Mouse (Mus musculus): ENCODE results near the gene Bmt2.

GRCm38 (mm10) chr6:13650854-13651253 lies 26.9 kb downstream of the Bmt2 start:
- TF ChIP-seq CTCF (IDR thresholded peaks at IDR 0.05; ENCODE audit: low read depth, low read length) (no peak), GATA1 (IDR thresholded peaks at IDR 0.05; ENCODE audit: borderline replicate concordance, low read length) (no peak), GATA2 (IDR thresholded peaks at IDR 0.05; ENCODE audit: borderline replicate concordance, low read depth, low read length) (no peak)
